Mouse (Mus musculus) liver (tissue): ENCODE results near the gene Il2.

Experiments used
- DNase-seq: peaks from one replicate; pipeline ENCODE4 v3.0.0-alpha.2; 2020; ENCODE audit warnings: mixed read lengths

Il2 gene

GRCm38 (mm10) chr3:37125655-37126054, at the start of gene Il2:
Il2 (minus strand) TSS chr3:37125959.
- no peak for DNase-seq

- no peak for DNase-seq
These were observed 49.2 kb upstream of the Il2 start for GRCm38 (mm10) chr3:37174711-37175572.

- no peak for DNase-seq
These were observed 47.5 kb upstream of the Il2 start for GRCm38 (mm10) chr3:37173285-37173684.

GRCm38 (mm10) chr3:37169283-37169682, 43.5 kb upstream of the Il2 start:
- DNase-seq = no peak

- DNase-seq = no peak
These were observed 35.3 kb upstream of the Il2 start for GRCm38 (mm10) chr3:37161096-37161495.

GRCm38 (mm10) chr3:37158246-37158645, 32.5 kb upstream of the Il2 start:
- no peak for DNase-seq

- DNase-seq = peak; percentile 21
These were observed 31.3 kb upstream of the Il2 start for GRCm38 (mm10) chr3:37157082-37157481.

GRCm38 (mm10) chr3:37154396-37154795, 28.6 kb upstream of the Il2 start:
- DNase-seq = peak; percentile 52

GRCm38 (mm10) chr3:37153004-37153403, 27.2 kb upstream of the Il2 start:
- DNase-seq = no peak

GRCm38 (mm10) chr3:37152274-37152673, 26.5 kb upstream of the Il2 start:
- DNase-seq = no peak

- DNase-seq = no peak
These were observed 21.1 kb upstream of the Il2 start for GRCm38 (mm10) chr3:37146810-37147209.

GRCm38 (mm10) chr3:37146406-37146805, 20.6 kb upstream of the Il2 start:
- no peak for DNase-seq

GRCm38 (mm10) chr3:37144979-37145378, 19.2 kb upstream of the Il2 start:
- no peak for DNase-seq

- DNase-seq = no peak
These were observed 16.1 kb upstream of the Il2 start for GRCm38 (mm10) chr3:37141827-37142226.

- no peak for DNase-seq
These were observed 14.6 kb upstream of the Il2 start for GRCm38 (mm10) chr3:37140168-37140906.

GRCm38 (mm10) chr3:37139192-37139591, 13.4 kb upstream of the Il2 start:
- DNase-seq = no peak

GRCm38 (mm10) chr3:37137231-37137630, 11.5 kb upstream of the Il2 start:
- no peak for DNase-seq

GRCm38 (mm10) chr3:37129063-37129462, 3.3 kb upstream of the Il2 start:
- DNase-seq = no peak

GRCm38 (mm10) chr3:37128269-37128668, 2.5 kb upstream of the Il2 start:
- DNase-seq = peak; percentile 9

GRCm38 (mm10) chr3:37126162-37126561, 403 bp upstream of the Il2 start:
- no peak for DNase-seq

GRCm38 (mm10) chr3:37090721-37091120, 35.0 kb downstream of the Il2 start:
- DNase-seq = no peak

GRCm38 (mm10) chr3:37084860-37085259, 40.9 kb downstream of the Il2 start:
- DNase-seq = no peak

- peak; percentile 21 for DNase-seq
These were observed 52.5 kb downstream of the Il2 start for GRCm38 (mm10) chr3:37073211-37073610.
